Mouse (Mus musculus) CH12.LX (cell line): ENCODE measurements at regions not wholly inside any gene's neighbourhood (a gene's known extent, or its start where the extent isn't known, plus 50 kb on each side); places are given as distances from the start of the nearest gene placed in this dataset.

ENCODE experiments used
- DNase-seq: peaks from one replicate; pipeline ENCODE4 v3.0.0-alpha.2; 2013; ENCODE audit errors: extremely low read depth
- H3K27ac ChIP-seq: 2 replicates; pipeline ENCODE4 v1.5.1; 2012; ENCODE audit warnings: low read depth, mild to moderate bottlenecking, control low read depth, moderate library complexity; ENCODE audit not compliant: insufficient read depth
- H3K27me3 ChIP-seq: replicated peaks from 2 replicates; pipeline ENCODE3; 2012; ENCODE audit warnings: inconsistent platforms
- H3K36me3 ChIP-seq, 2 experiments: replicated peaks in 1 of 2; 2 replicates each; pipeline versions ENCODE3 to v1.6.1; 2012; ENCODE audit warnings: inconsistent platforms in 1 of 2, low read length in 1 of 2, mild to moderate bottlenecking in 1 of 2, mixed read lengths in 1 of 2, moderate library complexity in 1 of 2; ENCODE audit not compliant: control insufficient read depth in 1 of 2, insufficient read depth in 1 of 2
- H3K4me1 ChIP-seq, 2 experiments: 2 replicates each; pipeline ENCODE4 v1.6.1; 2012; ENCODE audit warnings: inconsistent platforms in 1 of 2, moderate library complexity in 1 of 2; ENCODE audit not compliant: insufficient read depth in 2 of 2, control insufficient read depth in 1 of 2
- H3K4me2 ChIP-seq: 2 replicates; pipeline ENCODE4 v1.6.1; 2012; ENCODE audit warnings: low read depth, mild to moderate bottlenecking, control low read depth; ENCODE audit not compliant: poor library complexity, insufficient read depth, severe bottlenecking
- H3K4me3 ChIP-seq, 3 experiments: fragments of 150-350 bp in 1 of 3; sonication (generic) in 1 of 3; replicated peaks in 1 of 3; 2 replicates each; pipeline versions ENCODE3 to v1.5.1; 2011 to 2012; ENCODE audit warnings: low read depth in 2 of 3, low read length in 2 of 3, mild to moderate bottlenecking in 2 of 3, moderate library complexity in 2 of 3, control low read depth in 1 of 3, improper control_type of control experiment in 1 of 3, inconsistent platforms in 1 of 3, mixed read lengths in 1 of 3; ENCODE audit not compliant: poor library complexity in 1 of 3
- H3K79me2 ChIP-seq: replicated peaks from 2 replicates; pipeline ENCODE4 v1.6.1; 2012; ENCODE audit warnings: mild to moderate bottlenecking, moderate library complexity; ENCODE audit not compliant: control insufficient read depth, poor library complexity, insufficient read depth, severe bottlenecking; ENCODE audit errors: extremely low read depth
- H3K9ac ChIP-seq: 2 replicates; pipeline ENCODE4 v1.6.1; 2012; ENCODE audit warnings: low read depth, mild to moderate bottlenecking, control low read depth, moderate library complexity; ENCODE audit not compliant: insufficient read depth
- H3K9me3 ChIP-seq: replicated peaks from 2 replicates; pipeline ENCODE3; 2012; ENCODE audit warnings: low read length, inconsistent platforms, mixed read lengths
- CHD1 ChIP-seq: IDR thresholded peaks from 2 replicates; pipeline ENCODE4 v1.6.1; 2012; ENCODE audit warnings: low read depth, low read length, improper control_type of control experiment, inconsistent platforms
- CHD2 ChIP-seq: IDR thresholded peaks from 2 replicates; pipeline ENCODE4 v1.6.1; 2011; ENCODE audit warnings: low read length, improper control_type of control experiment
- CTCF ChIP-seq, 2 experiments: IDR thresholded peaks in 1 of 2; conservative IDR thresholded peaks in 1 of 2; 2 replicates each; pipeline ENCODE4 v1.5.1; 2011 to 2012; ENCODE audit warnings: low read depth in 2 of 2, low read length in 2 of 2, improper control_type of control experiment in 1 of 2, inconsistent platforms in 1 of 2, mild to moderate bottlenecking in 1 of 2, moderate library complexity in 1 of 2
- E2F4 ChIP-seq: IDR thresholded peaks from 2 replicates; pipeline ENCODE4 v1.6.1; 2011; ENCODE audit warnings: low read depth, low read length, improper control_type of control experiment; ENCODE audit not compliant: insufficient replicate concordance
- ELF1 ChIP-seq: IDR thresholded peaks from 2 replicates; pipeline ENCODE4 v1.6.1; 2014; ENCODE audit warnings: low read depth, mild to moderate bottlenecking, inconsistent platforms, low read length, improper control_type of control experiment
- JUN ChIP-seq: IDR thresholded peaks from 2 replicates; pipeline ENCODE4 v1.6.1; 2011; ENCODE audit warnings: low read depth, mild to moderate bottlenecking, low read length, improper control_type of control experiment, moderate library complexity; ENCODE audit not compliant: insufficient read depth
- JUND ChIP-seq: conservative IDR thresholded peaks from 2 replicates; pipeline ENCODE4 v1.6.1; 2011; ENCODE audit warnings: low read depth, low read length, improper control_type of control experiment
- MXI1 ChIP-seq: IDR thresholded peaks from 2 replicates; pipeline ENCODE4 v1.6.1; 2011; ENCODE audit warnings: mild to moderate bottlenecking, low read depth, low read length, improper control_type of control experiment
- NRF1 ChIP-seq: IDR thresholded peaks from 2 replicates; pipeline ENCODE4 v1.6.1; 2014; ENCODE audit warnings: low read depth, mild to moderate bottlenecking, inconsistent platforms, low read length, improper control_type of control experiment, moderate library complexity
- POLR2AphosphoS2 ChIP-seq: IDR thresholded peaks from 2 replicates; pipeline ENCODE4 v1.6.1; 2011; ENCODE audit warnings: low read depth, low read length, improper control_type of control experiment
- RAD21 ChIP-seq: IDR thresholded peaks from 2 replicates; pipeline ENCODE4 v1.6.1; 2011; ENCODE audit warnings: low read depth, mild to moderate bottlenecking, low read length, improper control_type of control experiment, moderate library complexity
- RCOR1 ChIP-seq: conservative IDR thresholded peaks from 2 replicates; pipeline ENCODE4 v1.6.1; 2012; ENCODE audit warnings: low read depth, mild to moderate bottlenecking, inconsistent platforms, low read length, improper control_type of control experiment
- SMC3 ChIP-seq: IDR thresholded peaks from 2 replicates; pipeline ENCODE4 v1.6.1; 2011; ENCODE audit warnings: low read depth, low read length, improper control_type of control experiment
- TCF12 ChIP-seq: IDR thresholded peaks from 2 replicates; pipeline ENCODE4 v1.6.1; 2014; ENCODE audit warnings: low read depth, mild to moderate bottlenecking, inconsistent platforms, low read length, improper control_type of control experiment
- UBTF ChIP-seq: IDR thresholded peaks from 2 replicates; pipeline ENCODE4 v1.6.1; 2012; ENCODE audit warnings: low read depth, mild to moderate bottlenecking, inconsistent platforms, low read length, improper control_type of control experiment, moderate library complexity
- ZC3H11A ChIP-seq: IDR thresholded peaks from 2 replicates; pipeline ENCODE4 v1.6.1; 2012; ENCODE audit warnings: low read depth, mild to moderate bottlenecking, inconsistent platforms, low read length, improper control_type of control experiment
- dilution Hi-C: fragments of 300-500 bp; cut with MboI; formaldehyde crosslinking; loops from 2 replicates; pipeline ENCODE4 v1.14.3; 2020; ENCODE audit warnings: low sequenced_read_pairs; ENCODE audit not compliant: extremely low pct_unique_long_range_greater_than_20kb, extremely low pct_ligation_motif_present
- in situ Hi-C: fragments of 300-500 bp; cut with MboI; formaldehyde crosslinking; loops from 3 replicates; pipeline ENCODE4 v1.14.3; 2019; ENCODE audit warnings: low sequenced_read_pairs, low pct_ligation_motif_present, low pct_unique_long_range_greater_than_20kb, mixed read lengths

DNA sequence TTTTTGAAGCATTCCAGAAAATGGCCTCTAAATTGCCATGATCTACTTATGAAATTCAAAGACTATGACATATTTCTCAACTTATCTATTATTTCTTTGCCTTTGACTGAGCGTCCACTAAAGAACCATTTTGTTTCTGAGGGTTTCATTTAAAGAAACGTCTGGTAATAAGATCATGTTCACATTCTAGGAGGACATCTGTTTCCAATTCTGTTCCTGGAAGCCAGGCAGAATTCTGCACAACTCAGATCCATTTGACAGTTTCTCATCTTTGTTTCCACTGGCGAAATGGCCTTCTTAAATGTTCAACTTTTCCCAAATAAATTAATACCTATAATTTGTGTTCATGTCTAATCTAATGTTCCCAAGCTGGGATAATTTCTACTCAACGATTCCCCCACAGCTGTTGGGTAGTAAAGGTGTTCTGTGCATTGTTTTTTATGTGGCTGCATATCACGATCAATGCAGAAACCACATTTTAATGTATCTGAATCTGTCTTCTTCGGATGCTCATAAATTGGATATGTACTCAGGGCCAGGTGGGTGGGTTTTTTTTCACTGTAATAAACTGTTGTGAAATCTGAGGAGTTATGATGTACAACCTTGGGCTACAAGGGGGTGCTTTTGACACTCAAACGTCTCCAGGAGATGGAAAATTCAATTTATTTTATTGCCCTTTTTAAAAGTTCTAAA lies 470.6 kb downstream of the Kctd12 start:
- DNase-seq, result no peak
- H3K9me3 ChIP-seq, result no peaks in the 10 kb centered on the region
- no peaks in the 10 kb centered on the region for H3K27me3 ChIP-seq
- H3K27ac ChIP-seq, result no peak overlapping the region
- peaks cover 0 to 7% of the 10 kb centered on the region in 2 experiments; a peak in 2 of 4 replicates for H3K4me1 ChIP-seq
- H3K36me3 ChIP-seq, result no peaks in the 10 kb centered on the region
- H3K79me2 ChIP-seq, result no peaks in the 10 kb centered on the region
- no peak overlapping the region for H3K9ac ChIP-seq
- in situ Hi-C loops, result loop anchor here (10.0 to 25.0 kb wide), 2 partner anchors 475 to 557 kb away; partner anchors contain the start of gene Kctd12
- H3K4me3 ChIP-seq, result no peak overlapping the region
- no peak overlapping the region for H3K4me2 ChIP-seq
- no peak for TF ChIP-seq CTCF (conservative IDR thresholded peaks at IDR 0.05 in 1 of 2, IDR thresholded peaks at IDR 0.05 in 1 of 2; ENCODE audit: low read depth in 2 of 2, low read length in 2 of 2)
- no peak for TF ChIP-seq POLR2AphosphoS2
- dilution Hi-C loops, result no loop called here

- H3K4me3 ChIP-seq, result no peak overlapping the region
- no peaks in the 10 kb centered on the region for H3K36me3 ChIP-seq
- H3K9me3 ChIP-seq, result no peaks in the 10 kb centered on the region
- in situ Hi-C loops, result loop anchor here (10.0 to 25.0 kb wide), 2 partner anchors 477 to 556 kb away; partner anchors contain the start of gene Kctd12
- no peaks in the 10 kb centered on the region for H3K79me2 ChIP-seq
- H3K9ac ChIP-seq, result no peak overlapping the region
- dilution Hi-C loops, result no loop called here
- H3K4me2 ChIP-seq, result no peak overlapping the region
- TF ChIP-seq RAD21 (peak; percentile 91), TCF12 (0 out of 2 replicates have a peak, but pooled peaks have one; percentile 23), SMC3 (peak; percentile 84), MXI1 (no peak), UBTF (no peak), E2F4 (no peak), CHD1 (no peak), JUN (no peak), JUND (no peak), CHD2 (no peak), NRF1 (no peak), ELF1 (peak; percentile 27; the same call in 1 of the 2 replicates), RCOR1 (no peak), ZC3H11A (peak; percentile 42), CTCF (conservative IDR thresholded peaks at IDR 0.05 in 1 of 2, IDR thresholded peaks at IDR 0.05 in 1 of 2; ENCODE audit: low read depth in 2 of 2, low read length in 2 of 2) (peak; percentile 81 to 88)
- TF ChIP-seq, all 38 proteins: peak for 6
- Histone ChIP-seq H3K4me1 (peaks cover 0 to 13% of the 10 kb centered on the region in 2 experiments; a peak in 2 of 4 replicates), H3K27ac (no peak overlapping the region), H3K27me3 (no peaks in the 10 kb centered on the region)
- DNase-seq, result peak; percentile 71
Measured at GRCm38 (mm10) chr14:102510387-102510786, 472.1 kb downstream of the Kctd12 start.
